Mouse (Mus musculus): ENCODE data around the gene Rcl1.

DNA sequence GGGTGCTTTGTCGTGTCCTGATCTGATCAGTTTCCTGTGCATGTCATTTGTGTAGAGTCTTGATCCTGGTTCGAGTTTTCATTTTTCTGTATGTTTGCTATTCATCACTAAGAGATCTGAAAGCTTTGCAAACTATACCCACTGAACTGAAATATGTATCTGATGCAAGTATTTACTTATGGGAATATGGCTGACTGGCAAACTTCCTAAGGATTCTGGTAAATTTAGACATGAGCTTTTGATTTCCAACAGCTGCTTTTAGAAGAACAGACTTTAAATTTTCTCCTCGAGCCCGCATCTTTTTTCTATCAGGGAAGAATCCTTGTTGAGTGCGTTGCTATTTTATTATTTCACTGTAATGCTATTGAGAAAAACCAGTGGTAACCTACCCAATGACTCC is 81.0 kb downstream of the Rcl1 start:
- no peak for TF ChIP-seq POLR2A (IDR thresholded peaks at IDR 0.05; ENCODE audit: extremely low read depth, insufficient read depth, low read length)
- no peak for TF ChIP-seq CTCF (IDR thresholded peaks at IDR 0.05; ENCODE audit: extremely low read depth, insufficient read depth, low read length)
